Mouse (Mus musculus) CH12.LX (cell line): Measurements from ENCODE around the gene Slc24a2. TPM values are rescaled to one million over a fixed set of nuclear protein-coding genes. Genes with fewer than 3 reads are reported as not detected.

ENCODE experiments used
- DNase-seq: peaks from one replicate; pipeline ENCODE4 v3.0.0-alpha.2; 2013; ENCODE audit errors: extremely low read depth
- H3K27ac ChIP-seq: 2 replicates; pipeline ENCODE4 v1.5.1; 2012; ENCODE audit warnings: low read depth, mild to moderate bottlenecking, control low read depth, moderate library complexity; ENCODE audit not compliant: insufficient read depth
- H3K27me3 ChIP-seq: replicated peaks from 2 replicates; pipeline ENCODE3; 2012; ENCODE audit warnings: inconsistent platforms
- H3K36me3 ChIP-seq, 2 experiments: replicated peaks in 1 of 2; 2 replicates each; pipeline versions ENCODE3 to v1.6.1; 2012; ENCODE audit warnings: inconsistent platforms in 1 of 2, low read length in 1 of 2, mild to moderate bottlenecking in 1 of 2, mixed read lengths in 1 of 2, moderate library complexity in 1 of 2; ENCODE audit not compliant: control insufficient read depth in 1 of 2, insufficient read depth in 1 of 2
- H3K4me1 ChIP-seq, 2 experiments: 2 replicates each; pipeline ENCODE4 v1.6.1; 2012; ENCODE audit warnings: inconsistent platforms in 1 of 2, moderate library complexity in 1 of 2; ENCODE audit not compliant: insufficient read depth in 2 of 2, control insufficient read depth in 1 of 2
- H3K4me2 ChIP-seq: 2 replicates; pipeline ENCODE4 v1.6.1; 2012; ENCODE audit warnings: low read depth, mild to moderate bottlenecking, control low read depth; ENCODE audit not compliant: poor library complexity, insufficient read depth, severe bottlenecking
- H3K4me3 ChIP-seq, 3 experiments: fragments of 150-350 bp in 1 of 3; sonication (generic) in 1 of 3; replicated peaks in 1 of 3; 2 replicates each; pipeline versions ENCODE3 to v1.5.1; 2011 to 2012; ENCODE audit warnings: low read depth in 2 of 3, low read length in 2 of 3, mild to moderate bottlenecking in 2 of 3, moderate library complexity in 2 of 3, control low read depth in 1 of 3, improper control_type of control experiment in 1 of 3, inconsistent platforms in 1 of 3, mixed read lengths in 1 of 3; ENCODE audit not compliant: poor library complexity in 1 of 3
- H3K79me2 ChIP-seq: replicated peaks from 2 replicates; pipeline ENCODE4 v1.6.1; 2012; ENCODE audit warnings: mild to moderate bottlenecking, moderate library complexity; ENCODE audit not compliant: control insufficient read depth, poor library complexity, insufficient read depth, severe bottlenecking; ENCODE audit errors: extremely low read depth
- H3K9ac ChIP-seq: 2 replicates; pipeline ENCODE4 v1.6.1; 2012; ENCODE audit warnings: low read depth, mild to moderate bottlenecking, control low read depth, moderate library complexity; ENCODE audit not compliant: insufficient read depth
- H3K9me3 ChIP-seq: replicated peaks from 2 replicates; pipeline ENCODE3; 2012; ENCODE audit warnings: low read length, inconsistent platforms, mixed read lengths
- CHD1 ChIP-seq: IDR thresholded peaks from 2 replicates; pipeline ENCODE4 v1.6.1; 2012; ENCODE audit warnings: low read depth, low read length, improper control_type of control experiment, inconsistent platforms
- E2F4 ChIP-seq: IDR thresholded peaks from 2 replicates; pipeline ENCODE4 v1.6.1; 2011; ENCODE audit warnings: low read depth, low read length, improper control_type of control experiment; ENCODE audit not compliant: insufficient replicate concordance
- ELF1 ChIP-seq: IDR thresholded peaks from 2 replicates; pipeline ENCODE4 v1.6.1; 2014; ENCODE audit warnings: low read depth, mild to moderate bottlenecking, inconsistent platforms, low read length, improper control_type of control experiment
- EP300 ChIP-seq: IDR thresholded peaks from 2 replicates; pipeline ENCODE4 v1.6.1; 2011; ENCODE audit warnings: low read length, improper control_type of control experiment
- ETS1 ChIP-seq: conservative IDR thresholded peaks from 2 replicates; pipeline ENCODE4 v1.6.1; 2012; ENCODE audit warnings: low read depth, mild to moderate bottlenecking, inconsistent platforms, low read length, improper control_type of control experiment, moderate library complexity
- GABPA ChIP-seq: IDR thresholded peaks from 2 replicates; pipeline ENCODE4 v1.6.1; 2012; ENCODE audit warnings: low read depth, low read length, improper control_type of control experiment, inconsistent platforms; ENCODE audit not compliant: insufficient replicate concordance
- KAT2A ChIP-seq: IDR thresholded peaks from 2 replicates; pipeline ENCODE4 v1.6.1; 2012; ENCODE audit warnings: low read length, improper control_type of control experiment, inconsistent platforms; ENCODE audit not compliant: insufficient replicate concordance
- MAFK ChIP-seq: IDR thresholded peaks from 2 replicates; pipeline ENCODE4 v1.6.1; 2011; ENCODE audit warnings: low read length, improper control_type of control experiment; ENCODE audit not compliant: insufficient replicate concordance
- MXI1 ChIP-seq: IDR thresholded peaks from 2 replicates; pipeline ENCODE4 v1.6.1; 2011; ENCODE audit warnings: mild to moderate bottlenecking, low read depth, low read length, improper control_type of control experiment
- MYC ChIP-seq: IDR thresholded peaks from 2 replicates; pipeline ENCODE4 v1.6.1; 2011; ENCODE audit warnings: low read depth, mild to moderate bottlenecking, improper control_type of control experiment, low read length
- NELFE ChIP-seq: IDR thresholded peaks from 2 replicates; pipeline ENCODE4 v1.6.1; 2011; ENCODE audit warnings: low read depth, low read length, improper control_type of control experiment
- PAX5 ChIP-seq: IDR thresholded peaks from 2 replicates; pipeline ENCODE4 v1.6.1; 2012; ENCODE audit warnings: low read length, inconsistent platforms, mixed read lengths
- RAD21 ChIP-seq: IDR thresholded peaks from 2 replicates; pipeline ENCODE4 v1.6.1; 2011; ENCODE audit warnings: low read depth, mild to moderate bottlenecking, low read length, improper control_type of control experiment, moderate library complexity
- SIN3A ChIP-seq: IDR thresholded peaks from 2 replicates; pipeline ENCODE4 v1.6.1; 2012; ENCODE audit warnings: low read length, improper control_type of control experiment, inconsistent platforms
- SMC3 ChIP-seq: IDR thresholded peaks from 2 replicates; pipeline ENCODE4 v1.6.1; 2011; ENCODE audit warnings: low read depth, low read length, improper control_type of control experiment
- TCF12 ChIP-seq: IDR thresholded peaks from 2 replicates; pipeline ENCODE4 v1.6.1; 2014; ENCODE audit warnings: low read depth, mild to moderate bottlenecking, inconsistent platforms, low read length, improper control_type of control experiment
- UBTF ChIP-seq: IDR thresholded peaks from 2 replicates; pipeline ENCODE4 v1.6.1; 2012; ENCODE audit warnings: low read depth, mild to moderate bottlenecking, inconsistent platforms, low read length, improper control_type of control experiment, moderate library complexity
- USF1 ChIP-seq: IDR thresholded peaks from 2 replicates; pipeline ENCODE4 v1.6.1; 2014; ENCODE audit warnings: low read depth, mild to moderate bottlenecking, inconsistent platforms, low read length, improper control_type of control experiment
- ZMIZ1 ChIP-seq: IDR thresholded peaks from 2 replicates; pipeline ENCODE4 v1.6.1; 2012; ENCODE audit warnings: low read depth, mild to moderate bottlenecking, inconsistent platforms, low read length, improper control_type of control experiment
- dilution Hi-C: fragments of 300-500 bp; cut with MboI; formaldehyde crosslinking; loops from 2 replicates; pipeline ENCODE4 v1.14.3; 2020; ENCODE audit warnings: low sequenced_read_pairs; ENCODE audit not compliant: extremely low pct_unique_long_range_greater_than_20kb, extremely low pct_ligation_motif_present
- in situ Hi-C: fragments of 300-500 bp; cut with MboI; formaldehyde crosslinking; loops from 3 replicates; pipeline ENCODE4 v1.14.3; 2019; ENCODE audit warnings: low sequenced_read_pairs, low pct_ligation_motif_present, low pct_unique_long_range_greater_than_20kb, mixed read lengths
- polyA plus RNA-seq: library from polyadenylated mRNA; unstranded; fragments of >175 nt; gene quantifications from 2 replicates; pipeline ENCODE4 v1.2.1, GENCODE M21; 2012; ENCODE audit warnings: low read depth; ENCODE audit not compliant: insufficient read length
- total RNA-seq, 2 experiments: library from RNA; depleted of rRNA; stranded (reverse); fragments of 300-350 nt in 1 of 2; fragments of >200 nt in 1 of 2; gene quantifications; 2 replicates each; pipeline ENCODE4 v1.2.3; 2012 to 2014

Gene Slc24a2
- total and polyA plus RNA-seq, 3 experiments = not detected

- Histone ChIP-seq H3K9me3 (no peaks in the 10 kb centered on the region), H3K9ac (no peak overlapping the region), H3K79me2 (no peaks in the 10 kb centered on the region), H3K27ac (no peak overlapping the region), H3K4me1 (peaks cover 0 to 16% of the 10 kb centered on the region in 2 experiments; a peak in 2 of 4 replicates), H3K4me2 (no peak overlapping the region), H3K27me3 (no peaks in the 10 kb centered on the region), H3K36me3 (no peaks in the 10 kb centered on the region), H3K4me3 (no peak overlapping the region)
- no peak for TF ChIP-seq ETS1
- no peak for TF ChIP-seq ZMIZ1
- no peak for TF ChIP-seq UBTF
- TF ChIP-seq USF1 = no peak
- TF ChIP-seq CHD1 = no peak
- TF ChIP-seq E2F4 = no peak
- TF ChIP-seq PAX5 = no peak
- no peak for TF ChIP-seq MAFK
- no peak for TF ChIP-seq RAD21
- no peak for TF ChIP-seq SMC3
- TF ChIP-seq SIN3A = no peak
- no peak for TF ChIP-seq NELFE
- no peak for TF ChIP-seq ELF1
- TF ChIP-seq MYC = no peak
- no peak for TF ChIP-seq TCF12
- TF ChIP-seq MXI1 = no peak
- TF ChIP-seq KAT2A = no peak
- TF ChIP-seq GABPA = no peak
- no peak for TF ChIP-seq EP300
- dilution Hi-C loops = no loop called here
- in situ Hi-C loops = no loop called here
- no peak for DNase-seq
Measured at GRCm38 (mm10) chr4:87057572-87057971, 172.7 kb downstream of the Slc24a2 start.

DNA sequence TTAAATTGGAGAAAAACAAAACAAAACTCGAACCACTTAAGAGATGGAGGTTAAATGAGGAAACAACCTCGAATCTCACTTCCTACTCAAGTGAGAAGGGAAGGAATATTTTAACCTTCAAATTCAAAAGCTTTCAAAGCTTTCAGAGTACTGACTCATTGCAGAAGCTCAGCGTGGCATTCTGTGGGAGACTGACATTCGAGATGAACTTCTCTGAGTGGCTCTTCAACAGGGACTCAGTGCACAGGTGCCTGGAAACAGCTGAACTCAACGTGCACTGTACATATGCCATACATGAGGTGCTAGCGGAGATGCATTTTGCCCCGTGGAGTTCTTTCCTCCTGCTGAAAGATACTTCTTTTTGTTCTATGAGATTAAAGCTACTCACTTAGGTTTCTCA is 174.5 kb downstream of the Slc24a2 start:
- in situ Hi-C loops (no loop called here), dilution Hi-C loops (no loop called here)
- Histone ChIP-seq H3K4me3 (no peak overlapping the region), H3K4me2 (no peak overlapping the region), H3K4me1 (peaks cover 0 to 16% of the 10 kb centered on the region in 2 experiments; a peak in 2 of 4 replicates), H3K9me3 (no peaks in the 10 kb centered on the region), H3K27me3 (no peaks in the 10 kb centered on the region), H3K27ac (no peak overlapping the region), H3K79me2 (no peaks in the 10 kb centered on the region), H3K36me3 (no peaks in the 10 kb centered on the region), H3K9ac (no peak overlapping the region)
- peak; percentile 19; the same call in 1 of the 2 replicates for TF ChIP-seq EP300
- no peak for TF ChIP-seq MYC
- peak; percentile 35 for DNase-seq
